Mouse (Mus musculus) layer of hippocampus, adult 18-20 months (tissue): ENCODE measurements around the gene Cers2. TPM values are rescaled to one million over a fixed set of nuclear protein-coding genes. Genes with fewer than 3 reads are reported as not detected.

Experiments
- DNase-seq, 2 experiments: peaks; one replicate each; pipeline ENCODE4 v3.0.0; 2022; ENCODE audit warnings: low spot score in 2 of 2
- total RNA-seq, 2 experiments: library from RNA; stranded (reverse); gene quantifications; 2 replicates each; pipeline ENCODE4 v1.2.3; 2021

The Cers2 gene
- total RNA-seq, 2 experiments from 2014 or later, result 54.2 to 54.5 TPM

- DNase-seq, result no peak
These were observed 55.5 kb downstream of the Cers2 start for GRCm38 (mm10) chr3:95370101-95370500.

Other genes starting within 250 kb of the Cers2 start
- gene Pip5k1a, start 207.9 kb upstream of the Cers2 start, total RNA-seq, result 10 to 100 TPM; 69.1 to 71.7 TPM
- gene Vps72, start 203.8 kb upstream of the Cers2 start, total RNA-seq, result 10 to 100 TPM; 46.7 to 48.2 TPM
- gene Tmod4, start 190.3 kb upstream of the Cers2 start, total RNA-seq, result under 1 TPM; 0.48 to 0.82 TPM
- gene Scnm1, start 180.8 kb upstream of the Cers2 start, total RNA-seq, result 10 to 100 TPM; 43.5 to 48.9 TPM
- 10 to 100 TPM; 16.1 to 16.5 TPM for gene Lysmd1, start 180.7 kb upstream of the Cers2 start, total RNA-seq
- 1 to 10 TPM; 2.6 to 3.1 TPM for gene Tnfaip8l2, start 172.4 kb upstream of the Cers2 start, total RNA-seq
- gene Sema6c, start 154.3 kb upstream of the Cers2 start, total RNA-seq, result 10 to 100 TPM; 29.4 to 34.2 TPM
- gene Gabpb2, start 96.9 kb upstream of the Cers2 start, total RNA-seq, result 10 to 100 TPM; 12.7 to 13.2 TPM
- 10 to 100 TPM; 72.7 to 72.9 TPM for gene Cdc42se1, start 86.1 kb upstream of the Cers2 start, total RNA-seq
- 100 to 1,000 TPM; 263 to 266 TPM for gene Mllt11, start 82.6 kb upstream of the Cers2 start, total RNA-seq
- under 1 TPM in 1 of 2 experiments, not detected in 1; 0.15 TPM for gene Gm128, start 73.2 kb upstream of the Cers2 start, total RNA-seq
- gene Bnipl, start 63.6 kb upstream of the Cers2 start, total RNA-seq, result under 1 TPM in 1 of 2 experiments, not detected in 1; 0.37 TPM
- 10 to 100 TPM; 19.2 to 21.0 TPM for gene Mindy1, start 33.4 kb upstream of the Cers2 start, total RNA-seq
- gene Prune1, start 32.7 kb upstream of the Cers2 start, total RNA-seq, result 10 to 100 TPM; 21.0 to 21.1 TPM
- under 1 TPM; 0.59 to 0.63 TPM for gene Anxa9, start 7.6 kb upstream of the Cers2 start, total RNA-seq
- gene Setdb1, start 42.4 kb downstream of the Cers2 start, total RNA-seq, result 10 to 100 TPM; 31.9 to 38.0 TPM
- gene 4930558C23Rik, start 88.0 kb downstream of the Cers2 start, total RNA-seq, result not detected
- 10 to 100 TPM; 31.4 to 32.7 TPM for gene Arnt, start 119.6 kb downstream of the Cers2 start, total RNA-seq
- 1 to 10 TPM; 2.3 to 2.9 TPM for gene Ctsk, start 184.5 kb downstream of the Cers2 start, total RNA-seq
- 10 to 100 TPM; 72.3 to 90.7 TPM for gene Ctss, start 212.0 kb downstream of the Cers2 start, total RNA-seq
- not detected for gene Hormad1, start 244.9 kb downstream of the Cers2 start, total RNA-seq